Mouse (Mus musculus): Measurements from ENCODE around the gene Zp2.

The Zp2 gene

DNA sequence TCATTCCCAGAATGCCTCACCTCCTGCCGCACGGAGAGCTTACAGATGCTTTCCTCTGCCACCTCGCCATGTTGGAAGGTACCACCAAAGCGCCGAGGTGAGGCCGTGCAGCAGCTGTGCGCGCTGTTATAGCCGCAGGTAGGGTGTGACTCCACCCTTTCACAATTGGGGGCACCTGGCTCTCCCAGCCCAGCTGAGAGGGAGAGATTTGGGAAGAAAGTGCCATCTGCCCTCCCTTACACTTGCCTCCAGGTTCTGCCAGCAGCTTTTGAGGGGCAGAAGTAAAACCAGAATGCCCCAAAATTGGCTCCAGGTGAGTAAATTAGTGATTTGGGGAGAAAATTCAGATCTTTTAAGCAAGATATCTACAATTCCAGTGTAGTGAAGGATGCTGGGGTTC lies at the start of gene Zp2:
TSS of gene Zp2 (minus strand) at position 101 of the 400 bp plus-strand sequence.
- no peak for DNase-seq (ENCODE audit: low read depth, low spot score)

DNA sequence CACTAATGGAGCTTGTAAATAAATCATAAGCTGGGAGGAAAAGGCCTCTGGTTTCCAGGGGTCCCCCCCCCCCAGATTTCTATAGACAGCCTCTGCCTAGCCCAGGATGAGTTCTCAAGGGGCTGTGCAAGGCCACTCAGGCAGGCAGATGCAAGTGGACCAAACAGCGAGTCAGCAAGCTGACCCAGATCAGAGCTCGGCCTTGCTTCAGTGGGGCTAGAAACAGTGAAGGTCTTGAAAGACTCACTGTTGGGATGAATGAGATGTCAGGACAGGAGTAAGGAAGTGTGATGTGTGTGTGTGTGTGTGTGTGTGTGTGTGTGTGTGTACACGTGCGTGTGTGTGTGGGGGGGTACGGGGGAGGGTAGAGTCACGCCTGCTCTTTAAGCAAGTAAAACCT lies 47.7 kb upstream of the Zp2 start:
- no peak for DNase-seq (ENCODE audit: low read depth, low spot score)

DNA sequence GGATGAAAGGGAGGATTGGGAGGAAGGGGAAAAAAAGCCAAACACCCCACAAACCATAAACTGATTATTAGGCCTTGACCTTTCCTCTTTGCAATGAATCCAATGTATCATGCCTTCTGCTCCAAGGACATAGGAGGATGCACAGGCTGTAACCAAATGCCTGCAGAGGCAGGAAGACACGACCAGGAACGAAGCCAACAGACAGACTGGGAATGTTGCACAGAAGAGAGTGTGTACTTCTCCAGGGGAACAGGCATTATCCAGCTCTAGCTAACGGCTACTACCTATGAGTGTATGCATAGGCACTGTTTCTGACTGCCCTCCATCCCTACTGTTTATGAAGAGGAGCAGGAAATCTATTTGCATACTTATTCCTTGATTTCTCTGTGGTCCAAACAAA lies 47.1 kb upstream of the Zp2 start:
- DNase-seq (ENCODE audit: low read depth, low spot score), result no peak

DNA sequence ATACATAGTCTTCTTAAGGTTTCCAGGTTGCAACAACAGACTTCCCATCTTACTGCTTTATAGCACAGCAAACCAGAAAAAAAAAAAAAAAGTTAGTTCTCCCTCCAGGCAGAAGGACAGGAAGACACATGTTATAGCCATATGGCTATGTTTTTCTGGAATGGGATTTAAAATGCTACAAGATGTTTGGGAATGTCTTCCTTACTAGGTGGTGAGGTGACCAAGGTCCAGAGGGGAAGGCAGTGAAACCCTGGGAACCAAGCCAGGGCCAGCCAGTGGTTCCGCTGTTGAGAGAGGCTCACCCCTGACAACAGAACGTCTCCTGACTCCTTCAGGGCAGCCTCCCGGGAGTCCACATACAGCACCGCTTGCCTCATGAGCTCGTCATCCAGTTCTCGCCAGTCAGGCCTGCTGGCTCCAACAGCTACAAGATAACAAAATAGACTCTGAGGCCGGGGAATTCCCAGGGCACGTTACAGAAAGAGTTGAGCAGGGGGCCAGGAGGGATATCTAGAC lies 45.1 kb upstream of the Zp2 start:
- DNase-seq (ENCODE audit: low read depth, low spot score), result no peak

GRCm38 (mm10) chr7:120189369-120190149 lies 44.5 kb upstream of the Zp2 start:
- DNase-seq (ENCODE audit: low read depth, low spot score), result no peak

GRCm38 (mm10) chr7:120188946-120189345 lies 43.9 kb upstream of the Zp2 start:
- no peak for DNase-seq (ENCODE audit: low read depth, low spot score)

GRCm38 (mm10) chr7:120182891-120183290 lies 37.8 kb upstream of the Zp2 start:
- no peak for DNase-seq (ENCODE audit: low read depth, low spot score)

- no peak for DNase-seq (ENCODE audit: low read depth, low spot score)
Measured at GRCm38 (mm10) chr7:120181401-120182230, 36.5 kb upstream of the Zp2 start.

- no peak for DNase-seq (ENCODE audit: low read depth, low spot score)
Measured at GRCm38 (mm10) chr7:120180547-120180946, 35.5 kb upstream of the Zp2 start.

GRCm38 (mm10) chr7:120178935-120179334 lies 33.8 kb upstream of the Zp2 start:
- DNase-seq (ENCODE audit: low read depth, low spot score), result no peak

DNA sequence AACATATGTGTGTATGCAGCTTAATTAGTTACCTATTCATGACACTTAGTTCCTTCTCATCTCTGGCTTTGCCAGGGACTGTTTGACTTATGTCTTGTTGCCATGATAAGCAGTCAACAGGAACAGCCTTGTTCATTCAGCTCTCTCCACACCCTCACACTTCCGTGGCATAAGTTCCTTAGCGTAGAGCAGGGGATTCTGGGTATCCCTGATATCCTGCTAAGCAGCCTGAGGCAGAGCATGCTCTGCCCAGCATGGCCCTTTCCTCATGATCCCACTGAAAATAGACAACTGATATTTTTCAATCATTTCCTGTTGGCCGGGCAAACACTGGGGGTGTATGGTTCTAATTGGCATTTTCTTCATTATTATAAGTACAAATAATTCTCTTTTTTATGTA lies 32.5 kb upstream of the Zp2 start:
- no peak for DNase-seq (ENCODE audit: low read depth, low spot score)

GRCm38 (mm10) chr7:120174723-120175504 lies 29.8 kb upstream of the Zp2 start:
- no peak for DNase-seq (ENCODE audit: low read depth, low spot score)

DNA sequence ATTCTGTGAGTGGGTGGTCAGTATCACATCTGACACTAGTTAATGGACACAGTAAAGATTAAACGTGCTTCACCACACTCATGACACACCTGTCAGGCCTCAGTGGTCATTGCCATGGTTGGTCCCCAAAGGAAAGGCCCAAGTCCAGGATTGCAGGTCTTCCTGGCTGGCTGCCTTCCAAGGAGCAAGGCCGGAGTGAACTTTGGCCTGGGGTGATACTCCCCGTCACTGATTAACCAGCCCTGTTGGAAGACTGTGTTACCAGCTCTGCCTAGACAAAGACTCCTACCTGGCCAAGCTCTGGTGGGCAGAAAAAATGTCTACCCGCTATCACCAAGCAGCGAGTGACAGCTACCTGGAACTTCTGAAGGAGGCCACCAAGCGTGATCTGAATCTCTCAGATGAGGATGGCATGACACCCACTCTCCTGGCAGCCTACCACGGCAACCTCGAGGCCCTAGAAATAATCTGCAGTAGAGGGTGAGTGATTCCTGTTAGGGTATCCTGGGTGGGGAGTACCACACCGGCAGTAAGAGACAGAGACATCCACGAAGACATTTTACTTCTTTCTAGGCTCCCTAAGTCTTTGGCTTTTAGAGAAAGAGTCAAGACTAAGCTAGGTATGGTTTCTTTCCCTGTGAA lies 28.6 kb upstream of the Zp2 start, which contains the start of gene Anks4b:
TSS of gene Anks4b (plus strand) at position 256 of the 642 bp plus-strand sequence.
- no peak for DNase-seq (ENCODE audit: low read depth, low spot score)

DNA sequence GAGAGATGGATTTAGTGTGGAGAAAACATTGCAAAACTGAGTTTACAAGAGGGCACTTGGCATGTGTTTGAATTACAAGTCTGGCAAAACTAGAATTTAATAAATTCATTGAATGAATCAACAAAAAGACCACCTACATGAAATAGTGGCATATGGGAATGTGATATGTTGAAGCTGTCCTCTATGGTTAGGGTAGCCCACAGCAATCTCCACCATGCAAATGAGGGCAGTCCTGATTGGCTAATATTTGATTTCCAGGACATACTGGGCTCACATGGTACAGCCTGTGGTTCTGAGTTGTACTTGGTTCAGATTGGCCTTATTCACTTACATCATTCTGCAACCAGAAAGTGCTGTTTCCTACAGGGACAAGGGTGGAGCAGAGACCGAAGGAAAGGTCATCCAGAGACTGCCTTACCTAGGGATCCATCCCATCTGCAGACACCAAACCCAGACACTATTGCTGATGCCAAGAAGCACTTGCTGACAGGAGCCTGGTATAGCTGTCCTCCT lies 27.2 kb upstream of the Zp2 start:
- DNase-seq (ENCODE audit: low read depth, low spot score), result no peak

GRCm38 (mm10) chr7:120163581-120164251 lies 18.6 kb upstream of the Zp2 start:
- DNase-seq (ENCODE audit: low read depth, low spot score), result no peak

- DNase-seq (ENCODE audit: low read depth, low spot score), result no peak
Measured at GRCm38 (mm10) chr7:120158121-120158613, 13.1 kb upstream of the Zp2 start.

DNA sequence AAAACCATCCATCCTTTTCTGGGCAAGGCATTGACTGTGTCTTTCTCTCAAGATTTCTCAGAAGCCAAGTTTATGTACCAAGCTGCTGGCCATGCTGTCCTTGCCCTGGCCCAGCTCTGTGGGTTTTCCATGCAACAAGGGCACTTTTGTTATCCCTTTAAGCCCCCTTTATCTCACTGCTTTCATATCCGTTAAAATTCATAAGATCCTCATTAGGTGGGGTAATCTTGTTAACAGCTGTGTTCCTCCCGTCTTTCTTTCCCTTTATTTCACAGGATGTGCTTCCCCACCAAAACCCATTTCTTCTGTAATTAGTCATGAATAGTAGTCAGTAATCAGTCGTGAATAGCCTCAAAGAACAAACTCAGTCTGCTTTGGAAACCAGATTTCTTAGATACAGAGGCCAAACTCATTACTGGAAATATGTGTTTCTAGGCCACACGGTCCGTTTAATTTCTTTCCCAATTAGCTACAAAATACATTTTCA lies 12.5 kb upstream of the Zp2 start:
- no peak for DNase-seq (ENCODE audit: low read depth, low spot score)

GRCm38 (mm10) chr7:120156841-120157409 lies 11.8 kb upstream of the Zp2 start:
- DNase-seq (ENCODE audit: low read depth, low spot score), result peak; percentile 66

DNA sequence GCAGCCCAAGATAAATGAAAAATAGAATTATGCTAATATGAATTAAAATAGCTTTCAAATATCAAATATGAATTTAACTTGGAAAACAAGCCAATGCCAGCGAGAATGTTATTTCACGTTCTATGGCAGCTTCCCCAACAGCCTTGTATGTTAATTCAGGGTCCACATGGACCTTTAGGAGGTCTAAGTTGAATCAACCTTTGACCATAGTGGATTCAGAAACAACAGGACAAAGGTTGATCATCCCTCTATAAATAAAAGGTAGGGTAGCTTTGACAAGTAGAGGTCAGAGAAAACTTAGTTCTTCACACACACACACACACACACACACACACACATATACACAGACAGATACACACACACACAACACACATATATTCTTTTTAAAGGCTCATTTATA lies 5.8 kb upstream of the Zp2 start:
- no peak for DNase-seq (ENCODE audit: low read depth, low spot score)

- DNase-seq (ENCODE audit: low read depth, low spot score), result no peak
Measured at GRCm38 (mm10) chr7:120150257-120150656, 5.2 kb upstream of the Zp2 start.

Measured in brain, embryonic 18.5 days (tissue).